Mouse (Mus musculus) embryonic facial prominence, embryonic 13.5 days (tissue): ENCODE measurements around the gene Brms1l. TPM values are rescaled to one million over a fixed set of nuclear protein-coding genes. Genes with fewer than 3 reads are reported as not detected.
"Not testable (repeated sequence)": the region's sequence is repeated elsewhere in the genome, so short reads cannot be mapped to it uniquely, and the experiment has no call there.

Source experiments
- ATAC-seq: fragments of 200-750 bp; cut with Nextera tagmentation; 2 replicates; pipeline ENCODE4 v1.8.0; 2017; ENCODE audit warnings: low read depth; ENCODE audit not compliant: insufficient number of reproducible peaks, insufficient read depth, low FRiP score, low TSS enrichment
- H3K27ac ChIP-seq: fragments of 300-500 bp; sonication (generic); 2 replicates; pipeline ENCODE4 v1.5.1; 2015; ENCODE audit warnings: moderate library complexity, mild to moderate bottlenecking, inconsistent platforms
- H3K27me3 ChIP-seq: fragments of 300-500 bp; sonication (generic); 2 replicates; pipeline ENCODE4 v1.6.1; 2015; ENCODE audit warnings: mild to moderate bottlenecking, inconsistent platforms
- H3K36me3 ChIP-seq: fragments of 300-500 bp; sonication (generic); 2 replicates; pipeline ENCODE4 v1.6.1; 2015; ENCODE audit warnings: mild to moderate bottlenecking, inconsistent platforms
- H3K4me1 ChIP-seq: fragments of 300-500 bp; sonication (generic); 2 replicates; pipeline ENCODE4 v1.6.1; 2015; ENCODE audit warnings: inconsistent platforms
- H3K4me2 ChIP-seq: fragments of 300-500 bp; sonication (generic); 2 replicates; pipeline ENCODE4 v1.6.1; 2015; ENCODE audit warnings: moderate library complexity, mild to moderate bottlenecking, inconsistent platforms
- H3K4me3 ChIP-seq: fragments of 300-500 bp; sonication (generic); 2 replicates; pipeline ENCODE4 v1.5.1; 2015; ENCODE audit warnings: mild to moderate bottlenecking, inconsistent platforms
- H3K9ac ChIP-seq: fragments of 300-500 bp; sonication (generic); 2 replicates; pipeline ENCODE4 v1.6.1; 2015; ENCODE audit warnings: mild to moderate bottlenecking, inconsistent platforms
- H3K9me3 ChIP-seq: fragments of 300-500 bp; sonication (generic); 2 replicates; pipeline ENCODE4 v1.6.1; 2016; ENCODE audit warnings: inconsistent platforms
- WGBS: fragments of 180-500 bp; shearing (Covaris S2); methylation state at CpG from one replicate; pipeline ENCODE4 v1.1.7; 2015; ENCODE audit warnings: mixed read lengths; 5-methylcytosine and 5-hydroxymethylcytosine counted together
- polyA plus RNA-seq: library from polyadenylated mRNA; unstranded; fragments of >200 nt; fragmentation: Nextera tagmentation; extraction: Ambion mirVana; gene quantifications from 2 replicates; pipeline ENCODE4 v1.2.1, GENCODE M21; 2015

The Brms1l gene
- polyA plus RNA-seq: 54.2 and 58.4 TPM in 2 replicates

- WGBS: under 1% methylated on average over 77 of the region's 77 CpGs
- Histone ChIP-seq H3K9ac (peak within 1 kb of the TSS; percentile 89), H3K9me3 (no peaks in the 10 kb centered on the region), H3K27ac (peak within 1 kb of the TSS; percentile 96), H3K27me3 (no peaks in the 10 kb centered on the region), H3K4me1 (peaks cover 4% of the 10 kb centered on the region; the same call in 1 of the 2 replicates), H3K4me3 (peak within 1 kb of the TSS; percentile 82), H3K4me2 (peak within 1 kb of the TSS; percentile 73), H3K36me3 (peaks cover 4% of the 10 kb centered on the region; the same call in 1 of the 2 replicates)
- ATAC-seq: peak; percentile 99
Observed at GRCm38 (mm10) chr12:55836199-55836951, at the start of gene Brms1l. Brms1l (plus strand) TSS chr12:55836324.

- not testable (repeated sequence) for H3K9me3 ChIP-seq, H3K4me1 ChIP-seq, H3K9ac ChIP-seq, H3K36me3 ChIP-seq, ATAC-seq, H3K4me2 ChIP-seq, H3K4me3 ChIP-seq, H3K27me3 ChIP-seq, H3K27ac ChIP-seq
- WGBS: 76% methylated on average over 4 of the region's 4 CpGs
Observed at GRCm38 (mm10) chr12:55794485-55794884, 41.6 kb upstream of the Brms1l start.

- H3K4me1 ChIP-seq: no peaks in the 10 kb centered on the region
- 0 out of 2 replicates have a peak, but pooled peaks cover 7% of the 10 kb centered on the region for H3K36me3 ChIP-seq
- H3K9me3 ChIP-seq: no peaks in the 10 kb centered on the region
- no peak for ATAC-seq
- H3K4me3 ChIP-seq: no peak overlapping the region
- WGBS: 84% methylated on average over 3 of the region's 3 CpGs
- H3K27me3 ChIP-seq: no peaks in the 10 kb centered on the region
- H3K4me2 ChIP-seq: no peak overlapping the region
- H3K9ac ChIP-seq: no peak overlapping the region
- no peak overlapping the region for H3K27ac ChIP-seq
Observed at GRCm38 (mm10) chr12:55797103-55797502, 39.0 kb upstream of the Brms1l start.

DNA sequence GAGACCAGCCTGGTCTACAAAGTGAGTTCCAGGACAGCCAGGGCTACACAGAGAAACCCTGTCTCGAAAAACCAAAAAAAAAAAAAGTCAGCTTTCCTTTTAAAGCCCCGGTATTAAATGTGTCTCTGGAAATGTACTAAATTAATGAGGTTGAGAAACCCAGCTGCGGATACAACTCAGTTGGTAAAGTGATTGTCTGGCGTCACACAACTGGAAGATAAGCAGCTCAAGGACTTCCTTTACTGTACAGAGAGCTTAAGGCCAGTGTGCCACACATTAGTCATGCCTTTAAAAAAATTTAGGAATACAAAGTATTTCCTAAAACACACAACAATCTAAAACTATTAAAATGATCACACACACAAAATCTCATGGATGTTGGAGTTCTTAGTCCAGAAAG, 37.4 kb upstream of the Brms1l start:
- H3K4me3 ChIP-seq: no peak overlapping the region
- H3K27ac ChIP-seq: no peak overlapping the region
- ATAC-seq: no peak
- no peaks in the 10 kb centered on the region for H3K9me3 ChIP-seq
- no peak overlapping the region for H3K9ac ChIP-seq
- whole genome bisulfite sequencing: 93% methylated on average over 4 of the region's 4 CpGs
- H3K4me2 ChIP-seq: no peak overlapping the region
- H3K36me3 ChIP-seq: 0 out of 2 replicates have a peak, but pooled peaks cover 5% of the 10 kb centered on the region
- H3K4me1 ChIP-seq: no peaks in the 10 kb centered on the region
- no peaks in the 10 kb centered on the region for H3K27me3 ChIP-seq

- no peaks in the 10 kb centered on the region for H3K27me3 ChIP-seq
- H3K27ac ChIP-seq: no peak overlapping the region
- H3K4me1 ChIP-seq: peaks cover 4% of the 10 kb centered on the region; the same call in 1 of the 2 replicates
- no peak overlapping the region for H3K4me2 ChIP-seq
- WGBS: 81% methylated on average over 5 of the region's 5 CpGs
- no peak overlapping the region for H3K4me3 ChIP-seq
- H3K36me3 ChIP-seq: no peaks in the 10 kb centered on the region
- ATAC-seq: no peak
- H3K9me3 ChIP-seq: no peaks in the 10 kb centered on the region
- no peak overlapping the region for H3K9ac ChIP-seq
Observed at GRCm38 (mm10) chr12:55800144-55800543, 36.0 kb upstream of the Brms1l start.

GRCm38 (mm10) chr12:55801131-55801530, 35.0 kb upstream of the Brms1l start:
- ATAC-seq: no peak
- no peak overlapping the region for H3K4me3 ChIP-seq
- no peak overlapping the region for H3K27ac ChIP-seq
- no peak overlapping the region for H3K4me2 ChIP-seq
- no peaks in the 10 kb centered on the region for H3K27me3 ChIP-seq
- 83% methylated on average over 4 of the region's 4 CpGs for WGBS
- no peaks in the 10 kb centered on the region for H3K9me3 ChIP-seq
- H3K9ac ChIP-seq: no peak overlapping the region
- H3K36me3 ChIP-seq: no peaks in the 10 kb centered on the region
- H3K4me1 ChIP-seq: peaks cover 9% of the 10 kb centered on the region

DNA sequence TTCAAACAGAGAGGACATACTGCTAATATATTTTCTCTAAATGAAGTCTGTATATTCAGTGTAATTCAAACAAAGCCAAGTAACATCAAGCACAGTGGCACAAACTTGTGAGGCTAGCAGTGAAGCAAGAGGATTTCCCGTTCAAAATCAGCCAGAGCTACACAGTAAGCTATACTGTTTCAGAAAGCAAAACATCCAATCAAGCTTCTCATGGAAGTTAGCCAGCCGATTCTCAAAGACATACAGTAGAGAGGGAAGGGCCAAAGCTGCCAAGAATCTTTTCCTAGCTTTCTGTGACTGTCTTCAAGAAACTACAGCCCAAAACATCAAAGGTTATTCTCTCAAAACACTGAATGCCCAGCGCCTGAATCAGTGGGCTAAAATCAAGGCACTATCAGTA, 31.1 kb upstream of the Brms1l start:
- Histone ChIP-seq H3K27me3 (no peaks in the 10 kb centered on the region), H3K4me1 (peaks cover 11% of the 10 kb centered on the region), H3K4me3 (no peak overlapping the region), H3K27ac (no peak overlapping the region; the same call in 1 of the 2 replicates), H3K9ac (no peak overlapping the region), H3K9me3 (no peaks in the 10 kb centered on the region), H3K36me3 (no peaks in the 10 kb centered on the region), H3K4me2 (no peak overlapping the region)
- no peak for ATAC-seq
- 41% methylated on average over 3 of the region's 3 CpGs for WGBS

- Histone ChIP-seq H3K36me3 (no peaks in the 10 kb centered on the region; the same call in 1 of the 2 replicates), H3K4me2 (no peak overlapping the region), H3K9me3 (no peaks in the 10 kb centered on the region), H3K27ac (no peak overlapping the region), H3K4me3 (no peak overlapping the region), H3K4me1 (peaks cover 6% of the 10 kb centered on the region; the same call in 1 of the 2 replicates), H3K27me3 (no peaks in the 10 kb centered on the region), H3K9ac (no peak overlapping the region)
- 89% methylated on average over 5 of the region's 5 CpGs for WGBS
- ATAC-seq: no peak
Observed at GRCm38 (mm10) chr12:55816488-55816887, 19.6 kb upstream of the Brms1l start.

DNA sequence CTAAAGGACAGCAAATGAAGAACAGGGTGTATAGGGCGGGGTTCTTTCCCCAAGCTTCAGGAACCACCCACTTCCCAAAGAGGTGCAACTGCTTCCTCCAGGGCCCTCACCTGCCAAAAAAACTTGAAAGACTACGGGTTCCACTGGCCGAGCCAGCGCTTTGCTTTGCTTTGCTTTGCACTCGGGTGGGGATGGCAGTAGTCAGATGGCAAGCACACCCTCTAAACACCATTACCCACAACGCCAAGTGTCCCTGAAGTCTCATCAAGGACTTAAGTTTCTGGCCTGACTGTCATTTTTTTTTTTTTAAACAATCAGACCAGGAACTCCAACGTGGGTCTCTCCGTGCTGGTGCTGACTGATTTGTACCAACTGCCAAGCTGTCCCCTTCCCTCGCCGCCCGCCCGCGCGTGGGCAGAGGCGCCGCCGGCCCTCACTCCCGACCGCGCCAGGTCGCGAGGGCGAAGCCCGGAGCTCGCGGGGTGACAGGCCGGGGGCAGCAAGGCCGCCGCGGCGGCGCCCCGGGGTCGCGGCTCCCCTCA, 15.9 kb upstream of the Brms1l start:
- H3K4me3 ChIP-seq: peak overlapping the region; percentile 93
- H3K27me3 ChIP-seq: no peaks in the 10 kb centered on the region
- H3K9me3 ChIP-seq: no peaks in the 10 kb centered on the region
- WGBS: under 1% methylated on average over 32 of the region's 35 CpGs
- H3K27ac ChIP-seq: peak overlapping the region; percentile 92
- peak; percentile 27; the same call in 1 of the 2 replicates for ATAC-seq
- peak overlapping the region; percentile 86 for H3K9ac ChIP-seq
- peaks cover 3% of the 10 kb centered on the region; the same call in 1 of the 2 replicates for H3K4me1 ChIP-seq
- H3K4me2 ChIP-seq: peak overlapping the region; percentile 63
- H3K36me3 ChIP-seq: no peaks in the 10 kb centered on the region

DNA sequence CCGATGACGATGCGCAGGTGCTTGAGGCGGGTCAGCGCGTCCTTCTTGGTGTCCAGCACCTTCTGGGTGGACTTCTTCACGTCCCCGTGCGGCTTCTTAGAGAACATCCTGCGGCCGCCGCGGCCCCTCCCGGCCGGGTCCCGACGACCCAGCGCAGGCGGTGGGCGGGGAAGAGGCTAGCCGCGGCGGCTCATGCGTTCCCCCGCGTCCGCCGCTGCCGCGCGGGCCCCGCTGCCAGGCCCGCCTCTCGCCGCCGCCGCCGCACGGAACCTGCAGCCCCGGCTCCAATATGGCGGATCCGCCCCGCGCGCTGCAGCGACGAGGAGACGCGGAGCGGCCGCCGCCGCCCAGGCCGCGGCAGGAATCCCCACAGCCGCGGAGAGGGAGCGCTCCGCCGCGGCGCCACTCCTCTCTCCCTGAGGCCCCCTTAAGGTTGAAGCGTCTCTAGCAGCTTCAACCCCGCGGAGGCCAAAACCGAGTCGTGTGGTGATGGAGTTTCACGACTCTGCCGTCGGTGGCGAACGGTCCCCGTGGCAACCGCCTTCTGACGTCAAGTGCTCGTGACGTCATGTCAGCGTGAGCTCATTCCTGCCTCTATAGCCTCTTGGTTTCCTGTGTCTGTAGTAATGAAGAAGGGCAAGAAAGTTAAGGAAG, 15.3 kb upstream of the Brms1l start, which contains the start of gene Ralgapa1:
Ralgapa1 (minus strand) TSS at position 507 of the 654 bp plus-strand sequence.
- Histone ChIP-seq H3K36me3 (no peaks in the 10 kb centered on the region), H3K27me3 (no peaks in the 10 kb centered on the region), H3K4me1 (peaks cover 3% of the 10 kb centered on the region; the same call in 1 of the 2 replicates), H3K27ac (peak within 1 kb of the TSS; percentile 92), H3K4me3 (peak within 1 kb of the TSS; percentile 93), H3K4me2 (peak within 1 kb of the TSS; percentile 63), H3K9ac (peak within 1 kb of the TSS; percentile 86), H3K9me3 (no peaks in the 10 kb centered on the region)
- ATAC-seq: peak; percentile 85
- under 1% methylated on average over 60 of the region's 78 CpGs for WGBS

GRCm38 (mm10) chr12:55824027-55824426, 12.1 kb upstream of the Brms1l start:
- Histone ChIP-seq H3K27ac (no peak overlapping the region), H3K9me3 (no peaks in the 10 kb centered on the region), H3K4me1 (peaks cover 3% of the 10 kb centered on the region; the same call in 1 of the 2 replicates), H3K4me2 (no peak overlapping the region), H3K27me3 (no peaks in the 10 kb centered on the region), H3K36me3 (no peaks in the 10 kb centered on the region), H3K4me3 (no peak overlapping the region), H3K9ac (no peak overlapping the region)
- no peak for ATAC-seq
- WGBS: 80% methylated on average over 6 of the region's 6 CpGs
